Mouse (Mus musculus): ENCODE data around the gene Luc7l3. TPM values are rescaled to one million over a fixed set of nuclear protein-coding genes. Genes with fewer than 3 reads are reported as not detected.

Gene Luc7l3
- polyA plus RNA-seq, 1 experiment from 2014 or later, result 67.1 TPM

DNA sequence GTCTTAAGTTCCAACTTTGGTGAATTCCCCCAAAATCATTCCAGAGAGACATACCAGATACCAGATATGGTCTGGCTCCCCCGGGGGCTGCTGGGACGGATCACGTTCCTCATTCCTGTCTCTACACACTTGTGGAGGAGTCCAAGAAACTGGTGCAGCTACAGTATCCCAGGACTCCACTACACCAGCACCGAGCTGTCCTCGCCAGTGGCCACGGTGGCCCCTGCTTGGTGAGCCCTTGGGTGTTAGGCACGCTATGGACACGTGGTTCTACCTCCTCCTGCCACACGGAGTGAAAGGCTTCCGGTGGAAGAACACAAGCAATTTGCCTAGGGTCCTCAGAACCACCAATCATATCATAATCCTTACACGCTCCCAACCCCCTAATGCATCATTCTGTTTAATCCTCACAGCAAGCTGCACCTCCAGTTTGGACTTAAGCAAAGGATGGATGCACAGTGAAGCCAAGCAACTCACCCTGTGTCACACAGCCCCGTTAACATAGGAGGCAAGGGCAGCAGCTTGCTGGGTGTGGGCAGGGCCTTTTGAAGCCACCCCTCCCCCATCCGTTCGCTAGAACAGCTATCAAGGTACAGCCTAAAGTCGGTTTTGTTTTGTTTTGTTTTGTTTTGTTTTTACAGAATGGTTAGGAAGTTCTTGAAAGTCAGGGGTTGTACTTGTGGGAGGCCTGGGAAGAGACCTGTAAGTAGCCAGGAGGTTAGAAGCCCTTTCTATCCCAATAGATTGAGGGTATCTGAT lies 78.2 kb downstream of the Luc7l3 start:
- 39% methylated on average over 15 of the region's 15 CpGs for WGBS (ENCODE audit: insufficient replicate concordance)
- ATAC-seq, result peak; percentile 41
- Histone ChIP-seq H3K4me3 (0 out of 2 replicates have a peak overlapping the region, but pooled peaks have one; percentile 23), H3K36me3 (no peaks in the 10 kb centered on the region), H3K27ac (no peak overlapping the region), H3K9me3 (replicated peaks) (no peaks in the 10 kb centered on the region), H3K4me1 (peaks cover 23% of the 10 kb centered on the region), H3K4me2 (peak overlapping the region; percentile 64), H3K9ac (0 out of 2 replicates have a peak overlapping the region, but pooled peaks have one; percentile 39), H3K27me3 (replicated peaks) (peaks cover 64% of the 10 kb centered on the region)

DNA sequence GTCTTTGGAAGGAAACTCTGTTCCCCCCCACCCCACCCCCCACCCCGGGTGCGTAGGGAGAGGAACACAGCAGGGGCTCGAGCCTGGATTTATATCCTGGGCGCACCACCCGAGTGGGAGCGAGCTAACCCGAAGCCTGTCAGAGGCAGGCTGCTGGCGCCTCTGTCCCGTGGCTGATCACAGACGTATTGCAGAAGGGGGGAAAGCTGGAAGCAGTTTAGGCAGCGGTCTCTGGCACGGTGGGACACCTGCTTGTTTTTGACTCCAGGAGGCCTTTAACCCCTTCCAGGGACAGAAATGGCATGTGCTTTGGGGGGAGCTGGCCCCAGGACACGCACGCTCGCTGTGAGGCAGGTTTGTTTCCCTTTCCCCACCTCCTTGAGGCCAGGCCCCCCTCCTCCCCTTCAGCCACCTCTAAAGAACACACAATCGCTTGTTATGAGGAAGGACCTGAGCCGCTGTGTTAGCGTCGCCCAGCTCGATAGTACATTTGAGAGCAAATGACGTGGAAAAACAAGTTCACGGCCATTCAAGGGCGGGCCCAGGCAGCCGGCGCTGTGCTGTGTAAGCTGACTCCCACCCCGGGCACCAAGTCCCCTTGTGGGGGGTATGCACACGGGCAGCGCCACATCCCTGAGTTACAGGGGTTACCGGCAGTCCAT lies 78.9 kb downstream of the Luc7l3 start:
- peak; percentile 33; the same call in 1 of the 2 replicates for ATAC-seq
- Histone ChIP-seq H3K4me2 (peak overlapping the region; percentile 64), H3K36me3 (no peaks in the 10 kb centered on the region), H3K27ac (no peak overlapping the region), H3K27me3 (replicated peaks) (peaks cover 65% of the 10 kb centered on the region), H3K9me3 (replicated peaks) (no peaks in the 10 kb centered on the region), H3K4me3 (peak overlapping the region; percentile 23), H3K4me1 (peaks cover 23% of the 10 kb centered on the region), H3K9ac (peak overlapping the region; percentile 39)
- WGBS (ENCODE audit: insufficient replicate concordance), result 11% methylated on average over 29 of the region's 29 CpGs

DNA sequence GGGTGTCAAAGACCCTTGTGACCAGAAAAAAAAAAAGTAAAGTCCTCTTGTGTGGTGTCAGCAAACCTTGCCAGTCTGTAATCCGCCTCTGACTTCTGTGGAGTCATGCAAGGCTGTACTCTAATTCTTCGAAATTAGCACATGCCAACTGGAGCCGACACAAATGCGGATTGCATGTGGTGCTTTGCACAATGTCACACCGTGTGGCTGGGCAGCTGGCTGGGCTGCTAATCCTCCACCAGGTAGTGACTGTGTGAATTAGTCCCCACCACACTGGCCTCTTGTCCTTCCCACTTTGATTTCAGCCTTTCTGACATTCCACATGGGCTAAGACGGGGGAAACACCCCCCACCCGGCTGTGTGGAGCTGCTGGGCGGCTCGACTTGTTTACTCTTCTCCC lies 82.1 kb downstream of the Luc7l3 start:
- peaks cover 43% of the 10 kb centered on the region for H3K4me1 ChIP-seq
- no peak overlapping the region for H3K9ac ChIP-seq
- no peak overlapping the region for H3K4me3 ChIP-seq
- no peak overlapping the region for H3K4me2 ChIP-seq
- no peaks in the 10 kb centered on the region for H3K9me3 ChIP-seq (replicated peaks)
- WGBS (ENCODE audit: insufficient replicate concordance), result 42% methylated on average over 9 of the region's 9 CpGs
- H3K27me3 ChIP-seq (replicated peaks), result peaks cover 43% of the 10 kb centered on the region
- H3K27ac ChIP-seq, result no peak overlapping the region
- H3K36me3 ChIP-seq, result no peaks in the 10 kb centered on the region
- no peak for ATAC-seq

DNA sequence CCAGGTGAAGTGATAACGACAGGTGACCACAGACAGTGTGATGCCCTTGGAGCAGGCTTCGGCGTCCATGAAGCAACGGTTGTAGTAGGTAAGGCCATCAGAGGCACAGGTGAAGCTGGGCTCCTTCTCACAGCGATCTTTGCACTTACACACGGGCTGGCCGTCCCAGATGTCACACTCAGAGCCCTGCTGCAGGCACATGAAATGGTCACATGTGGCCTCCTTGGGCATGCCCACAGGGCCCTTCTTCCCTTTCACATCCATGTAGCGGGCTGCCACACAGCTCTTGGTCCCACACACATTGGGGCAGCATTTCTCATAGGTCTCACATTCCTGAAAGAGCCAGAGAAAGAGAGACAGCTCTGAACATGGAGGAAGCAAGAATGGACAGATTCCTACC lies 83.0 kb downstream of the Luc7l3 start:
- H3K4me2 ChIP-seq, result no peak overlapping the region
- WGBS (ENCODE audit: insufficient replicate concordance), result 84% methylated on average over 8 of the region's 8 CpGs
- ATAC-seq, result no peak
- no peak overlapping the region for H3K9ac ChIP-seq
- H3K36me3 ChIP-seq, result no peaks in the 10 kb centered on the region
- H3K27ac ChIP-seq, result no peak overlapping the region
- no peak overlapping the region for H3K4me3 ChIP-seq
- H3K9me3 ChIP-seq (replicated peaks), result no peaks in the 10 kb centered on the region
- H3K4me1 ChIP-seq, result peaks cover 47% of the 10 kb centered on the region
- H3K27me3 ChIP-seq (replicated peaks), result peaks cover 34% of the 10 kb centered on the region

Other genes starting within 250 kb of the Luc7l3 start
- gene Tob1, start 110.5 kb downstream of the Luc7l3 start, polyA plus RNA-seq (2016; fragmentation: Nextera tagmentation; extraction: Ambion mirVana), result 13.6 and 13.8 TPM in 2 replicates
- 0.31 and 0.44 TPM in 2 replicates for gene Wfikkn2, start 76.0 kb downstream of the Luc7l3 start, polyA plus RNA-seq (2016; fragmentation: Nextera tagmentation; extraction: Ambion mirVana)
- 0.29 TPM in 1 of 2 replicates, not detected in the other for gene Gm21885, start 40.1 kb downstream of the Luc7l3 start, polyA plus RNA-seq (2016; fragmentation: Nextera tagmentation; extraction: Ambion mirVana)
- gene Ankrd40, start 6.0 kb upstream of the Luc7l3 start, polyA plus RNA-seq (2016; fragmentation: Nextera tagmentation; extraction: Ambion mirVana), result 15.7 and 15.9 TPM in 2 replicates
- gene Abcc3, start 71.0 kb upstream of the Luc7l3 start, polyA plus RNA-seq (2016; fragmentation: Nextera tagmentation; extraction: Ambion mirVana), result 4.0 and 4.3 TPM in 2 replicates
- gene Cacna1g, start 152.2 kb upstream of the Luc7l3 start, polyA plus RNA-seq (2016; fragmentation: Nextera tagmentation; extraction: Ambion mirVana), result 2.5 and 3.2 TPM in 2 replicates
- gene Spata20, start 164.2 kb upstream of the Luc7l3 start, polyA plus RNA-seq (2016; fragmentation: Nextera tagmentation; extraction: Ambion mirVana), result not detected in 2 replicates
- not detected in 2 replicates for gene Epn3, start 178.0 kb upstream of the Luc7l3 start, polyA plus RNA-seq (2016; fragmentation: Nextera tagmentation; extraction: Ambion mirVana)
- gene Mycbpap, start 199.8 kb upstream of the Luc7l3 start, polyA plus RNA-seq (2016; fragmentation: Nextera tagmentation; extraction: Ambion mirVana), result 0.28 and 0.37 TPM in 2 replicates
- 2.0 and 3.2 TPM in 2 replicates for gene Rsad1, start 227.3 kb upstream of the Luc7l3 start, polyA plus RNA-seq (2016; fragmentation: Nextera tagmentation; extraction: Ambion mirVana)
- 0.10 TPM in 1 of 2 replicates, not detected in the other for gene Chad, start 243.1 kb upstream of the Luc7l3 start, polyA plus RNA-seq (2016; fragmentation: Nextera tagmentation; extraction: Ambion mirVana)